Mouse (Mus musculus) neutrophil, adult 65 days (primary cell): ENCODE results near the gene Vmn1r35. TPM values are rescaled to one million over a fixed set of nuclear protein-coding genes. Genes with fewer than 3 reads are reported as not detected.

ENCODE experiments used
- total RNA-seq: library from RNA; stranded (reverse); gene quantifications from 2 replicates; pipeline ENCODE4 v1.2.4, GENCODE M21; 2023

Gene Vmn1r35
- not detected in 2 replicates for total RNA-seq

DNA sequence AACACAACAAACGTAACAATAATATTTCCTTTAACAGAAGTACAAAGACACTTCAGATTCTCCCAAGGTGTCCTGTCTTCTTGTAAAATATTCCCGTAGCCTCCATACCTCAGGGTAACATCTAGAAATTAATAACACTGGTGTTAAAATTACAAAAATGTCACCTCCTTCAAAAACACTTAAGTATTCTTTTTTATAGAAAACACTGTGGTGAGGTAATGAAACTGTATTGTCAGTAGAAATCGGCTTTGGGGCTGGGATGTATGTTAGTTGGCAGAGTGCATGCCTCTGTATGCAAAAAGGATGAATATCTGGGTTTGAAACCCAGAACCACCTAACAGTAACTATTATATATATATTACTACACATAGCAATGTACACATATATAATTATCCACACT lies at the start of gene Vmn1r35:
Gene Vmn1r35 (minus strand): TSS at position 101 of the 400 bp plus-strand sequence.

DNA sequence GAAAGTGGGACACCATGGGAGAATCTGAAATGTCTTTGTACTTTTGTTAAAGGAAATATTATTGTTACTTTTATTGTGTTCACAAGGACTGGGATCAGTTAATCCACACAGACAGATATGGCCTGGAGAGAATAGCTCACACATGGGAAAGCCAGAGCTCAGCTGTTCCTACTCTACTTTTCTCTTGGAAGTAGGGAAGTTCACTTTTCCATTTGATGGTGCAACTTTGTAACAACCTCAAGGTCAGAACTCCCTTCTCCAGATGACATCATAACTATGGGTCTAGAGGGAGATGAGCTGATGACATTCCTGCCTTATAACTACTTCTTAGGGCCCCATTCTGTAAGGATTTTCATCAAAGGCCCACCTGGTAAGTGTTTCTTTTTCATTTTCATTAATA lies 43.4 kb upstream of the Vmn1r35 start, which contains the start of gene Vmn1r37:
Gene Vmn1r37 (plus strand): TSS at position 301 of the 400 bp plus-strand sequence.

DNA sequence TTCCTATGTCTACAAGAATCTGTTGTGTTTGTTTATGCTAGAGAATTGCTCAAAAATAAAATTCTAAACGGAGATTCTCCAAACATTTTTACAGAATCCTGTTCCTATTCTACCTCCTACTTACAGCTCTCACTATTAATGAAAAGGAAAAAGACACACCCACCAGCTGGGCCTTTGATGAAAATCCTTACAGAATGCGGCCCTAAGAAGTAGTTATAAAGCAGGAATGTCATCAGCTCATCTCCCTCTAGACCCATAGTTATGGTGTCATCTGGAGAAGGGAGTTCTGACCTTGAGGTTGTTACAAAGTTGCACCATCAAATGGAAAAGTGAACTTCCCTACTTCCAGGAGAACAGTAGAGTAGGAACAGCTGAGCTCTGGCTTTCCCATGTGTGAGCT lies 33.4 kb upstream of the Vmn1r35 start, which contains the start of gene Vmn1r36:
Gene Vmn1r36 (minus strand): TSS at position 101 of the 400 bp plus-strand sequence.

DNA sequence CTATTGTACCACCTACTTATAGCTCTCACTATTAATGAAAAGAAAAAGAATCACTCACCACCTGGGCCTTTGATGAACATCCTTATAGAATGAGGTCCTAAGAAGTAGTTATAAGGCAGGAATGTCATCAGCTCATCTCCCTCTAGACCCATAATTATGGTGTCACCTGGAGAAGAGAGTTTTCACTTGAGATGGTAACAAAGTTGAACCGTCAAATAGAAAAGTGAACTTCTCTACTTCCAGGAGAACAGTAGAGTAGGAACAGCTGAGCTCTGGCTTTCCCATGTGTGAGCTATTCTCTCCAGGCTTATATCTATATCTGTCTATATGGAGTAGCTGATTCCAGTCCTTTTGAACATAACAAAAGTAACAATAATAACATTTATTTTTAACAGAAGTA lies 41.9 kb downstream of the Vmn1r35 start, which contains the start of gene Vmn1r34:
Gene Vmn1r34 (minus strand): TSS at position 101 of the 400 bp plus-strand sequence.

Other genes with a start within 250 kb of the Vmn1r35 start
- 27.4 and 32.4 TPM in 2 replicates for gene Mad2l1, start 150.5 kb downstream of the Vmn1r35 start, total RNA-seq
- not detected in 2 replicates for gene Vmn1r32, start 125.8 kb downstream of the Vmn1r35 start, total RNA-seq
- not detected in 2 replicates for gene Vmn1r33, start 67.6 kb downstream of the Vmn1r35 start, total RNA-seq
- gene Vmn1r34, start 42.0 kb downstream of the Vmn1r35 start, total RNA-seq: not detected in 2 replicates
- gene Vmn1r36, start 33.3 kb upstream of the Vmn1r35 start, total RNA-seq: not detected in 2 replicates
- not detected in 2 replicates for gene Vmn1r37, start 43.5 kb upstream of the Vmn1r35 start, total RNA-seq
- gene Vmn1r38, start 96.7 kb upstream of the Vmn1r35 start, total RNA-seq: not detected in 2 replicates
- not detected in 2 replicates for gene Vmn1r39, start 124.7 kb upstream of the Vmn1r35 start, total RNA-seq
- 57.1 and 67.3 TPM in 2 replicates for gene Gng12, start 210.5 kb upstream of the Vmn1r35 start, total RNA-seq